Mouse (Mus musculus): ENCODE results near the gene Paqr9. TPM values are rescaled to one million over a fixed set of nuclear protein-coding genes. Genes with fewer than 3 reads are reported as not detected.

Gene Paqr9
- polyA plus RNA-seq, 1 experiment from 2014 or later, result 0.09 TPM

GRCm38 (mm10) chr9:95527676-95528075 lies 31.8 kb upstream of the Paqr9 start:
- H3K4me3 ChIP-seq, result no peak overlapping the region
- no peaks in the 10 kb centered on the region for H3K9me3 ChIP-seq (replicated peaks)
- no peaks in the 10 kb centered on the region for H3K36me3 ChIP-seq
- no peaks in the 10 kb centered on the region for H3K27me3 ChIP-seq (ENCODE audit: low read depth, poor library complexity, severe bottlenecking)
- DNase-seq (ENCODE audit: low spot score), result no peak
- WGBS, result 43% methylated on average over 2 of the region's 2 CpGs
- no peak overlapping the region for H3K27ac ChIP-seq
- H3K4me1 ChIP-seq, result no peaks in the 10 kb centered on the region

- H3K4me3 ChIP-seq, result no peak overlapping the region
- no peak overlapping the region for H3K27ac ChIP-seq
- no peak for DNase-seq (ENCODE audit: low spot score)
- no peaks in the 10 kb centered on the region for H3K36me3 ChIP-seq
- H3K9me3 ChIP-seq (replicated peaks), result no peaks in the 10 kb centered on the region
- 88% methylated on average over 3 of the region's 3 CpGs for WGBS
- no peaks in the 10 kb centered on the region for H3K27me3 ChIP-seq (ENCODE audit: low read depth, poor library complexity, severe bottlenecking)
- H3K4me1 ChIP-seq, result no peaks in the 10 kb centered on the region
Observed at GRCm38 (mm10) chr9:95531144-95531543, 28.3 kb upstream of the Paqr9 start.

DNA sequence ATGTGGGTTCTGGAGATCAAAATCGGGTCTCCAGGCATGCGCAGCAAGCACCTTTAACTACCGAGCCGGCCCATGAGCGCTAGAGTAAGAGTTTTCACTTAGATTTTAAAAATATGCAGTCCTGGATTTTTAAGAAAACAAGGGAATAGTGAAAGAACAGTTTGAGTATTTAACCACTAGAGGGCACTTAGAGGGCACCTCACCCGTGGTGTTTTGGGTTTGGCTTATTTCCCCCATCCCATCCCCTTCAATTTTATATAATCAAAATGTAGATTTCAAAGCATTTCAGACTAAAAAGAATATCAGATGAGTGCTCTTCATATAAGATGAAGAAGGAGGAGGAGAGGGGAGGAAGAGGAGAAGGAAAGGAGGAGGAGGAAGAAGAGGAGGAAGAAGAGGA lies 25.6 kb upstream of the Paqr9 start:
- H3K4me1 ChIP-seq, result no peaks in the 10 kb centered on the region
- no peak for DNase-seq (ENCODE audit: low spot score)
- 47% methylated on average over 6 of the region's 6 CpGs for WGBS
- no peak overlapping the region for H3K27ac ChIP-seq
- H3K9me3 ChIP-seq (replicated peaks), result no peaks in the 10 kb centered on the region
- H3K4me3 ChIP-seq, result no peak overlapping the region
- H3K27me3 ChIP-seq (ENCODE audit: low read depth, poor library complexity, severe bottlenecking), result no peaks in the 10 kb centered on the region
- H3K36me3 ChIP-seq, result no peaks in the 10 kb centered on the region

DNA sequence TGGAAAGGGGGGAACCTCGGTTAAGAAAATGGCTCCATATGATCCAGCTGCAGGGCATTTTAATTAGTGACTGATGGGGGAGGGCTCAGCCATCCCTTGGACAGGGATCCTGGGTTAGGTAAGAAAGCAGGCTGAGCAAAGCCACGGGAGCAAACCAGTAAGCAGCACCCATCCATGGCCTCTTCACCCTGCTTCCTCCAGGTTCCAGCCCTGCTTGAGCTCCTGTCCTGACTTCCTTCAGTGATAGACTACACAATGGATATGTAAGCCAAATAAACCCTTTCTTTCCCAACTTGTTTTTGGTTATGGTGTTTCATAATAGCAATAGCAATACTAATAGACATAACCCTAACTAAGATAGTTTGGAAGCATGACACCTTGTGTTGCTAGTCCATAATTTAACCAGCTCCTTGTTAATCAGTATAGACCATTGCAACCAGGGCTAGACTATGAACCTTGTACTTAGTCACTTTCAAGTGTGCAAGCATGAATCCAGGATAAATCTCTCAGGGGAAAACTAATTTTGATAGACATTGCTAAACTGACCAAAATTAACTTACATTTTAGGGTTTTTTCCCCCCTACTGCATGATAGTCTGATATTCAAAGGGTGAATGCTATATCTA lies 20.2 kb upstream of the Paqr9 start:
- DNase-seq (ENCODE audit: low spot score), result no peak
- 75% methylated on average over 2 of the region's 2 CpGs for WGBS

DNA sequence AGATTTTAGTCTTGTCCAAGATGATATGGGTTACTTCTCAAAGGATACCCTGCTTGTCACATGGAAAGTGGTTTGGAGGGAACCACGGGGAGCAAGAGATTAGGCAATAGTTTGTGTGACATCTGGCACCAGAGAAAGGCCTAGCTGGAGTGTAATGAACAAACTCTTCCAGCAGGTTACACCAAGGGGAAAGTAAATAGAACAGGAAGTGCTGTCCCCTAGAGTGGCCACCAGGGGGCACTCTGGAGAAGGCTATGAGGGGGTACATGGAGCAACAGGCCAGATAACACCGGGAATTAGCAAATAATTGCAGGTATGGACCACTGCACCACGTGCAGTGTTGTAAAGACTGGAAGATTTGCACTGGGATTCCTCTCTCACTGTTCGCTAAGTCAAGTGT lies 19.0 kb upstream of the Paqr9 start:
- no peaks in the 10 kb centered on the region for H3K36me3 ChIP-seq
- H3K4me3 ChIP-seq, result no peak overlapping the region
- peak; percentile 62 for DNase-seq (ENCODE audit: low spot score)
- WGBS, result 58% methylated on average over 4 of the region's 4 CpGs
- H3K27me3 ChIP-seq (ENCODE audit: low read depth, poor library complexity, severe bottlenecking), result no peaks in the 10 kb centered on the region
- H3K9me3 ChIP-seq (replicated peaks), result no peaks in the 10 kb centered on the region
- H3K4me1 ChIP-seq, result peaks cover 6% of the 10 kb centered on the region
- H3K27ac ChIP-seq, result no peak overlapping the region

More for the DNA sequence above, 20.2 kb upstream of the Paqr9 start:
- peaks cover 6% of the 10 kb centered on the region for H3K4me1 ChIP-seq
- no peaks in the 10 kb centered on the region for H3K36me3 ChIP-seq
- no peaks in the 10 kb centered on the region for H3K27me3 ChIP-seq (ENCODE audit: low read depth, poor library complexity, severe bottlenecking)
- no peaks in the 10 kb centered on the region for H3K9me3 ChIP-seq (replicated peaks)
- no peak overlapping the region for H3K27ac ChIP-seq
- no peak overlapping the region for H3K4me3 ChIP-seq

GRCm38 (mm10) chr9:95541208-95541607 lies 18.2 kb upstream of the Paqr9 start:
- H3K4me1 ChIP-seq, result peaks cover 6% of the 10 kb centered on the region
- H3K27me3 ChIP-seq (ENCODE audit: low read depth, poor library complexity, severe bottlenecking), result no peaks in the 10 kb centered on the region
- DNase-seq (ENCODE audit: low spot score), result no peak
- H3K9me3 ChIP-seq (replicated peaks), result no peaks in the 10 kb centered on the region
- no peak overlapping the region for H3K27ac ChIP-seq
- no peaks in the 10 kb centered on the region for H3K36me3 ChIP-seq
- no peak overlapping the region for H3K4me3 ChIP-seq

GRCm38 (mm10) chr9:95541650-95542432 lies 17.6 kb upstream of the Paqr9 start:
- H3K27me3 ChIP-seq (ENCODE audit: low read depth, poor library complexity, severe bottlenecking), result no peaks in the 10 kb centered on the region
- no peak for DNase-seq (ENCODE audit: low spot score)
- H3K27ac ChIP-seq, result no peak overlapping the region
- no peak overlapping the region for H3K4me3 ChIP-seq
- no peaks in the 10 kb centered on the region for H3K9me3 ChIP-seq (replicated peaks)
- peaks cover 6% of the 10 kb centered on the region for H3K4me1 ChIP-seq
- H3K36me3 ChIP-seq, result no peaks in the 10 kb centered on the region
- WGBS, result 85% methylated on average over 15 of the region's 15 CpGs

DNA sequence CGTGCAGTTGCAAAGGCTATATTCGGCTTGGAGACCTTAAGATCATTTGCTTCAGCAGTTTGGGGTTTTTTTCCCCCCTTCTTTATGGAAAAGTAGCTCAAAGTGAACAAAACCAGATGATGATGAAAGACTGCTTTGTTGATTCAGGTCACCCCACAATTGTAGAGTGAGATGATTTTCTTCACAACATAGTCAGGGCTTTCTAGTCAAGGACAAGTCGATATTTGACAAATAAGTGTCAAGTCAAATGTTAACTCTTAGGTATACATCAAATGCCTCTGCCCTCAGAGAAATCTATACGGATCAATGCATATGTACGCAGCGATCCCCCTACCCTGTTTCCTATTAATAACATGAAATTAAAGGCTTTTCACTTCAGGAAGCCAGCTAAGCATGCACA lies 17.0 kb upstream of the Paqr9 start:
- H3K27ac ChIP-seq, result no peak overlapping the region
- H3K4me1 ChIP-seq, result peaks cover 6% of the 10 kb centered on the region
- 89% methylated on average over 6 of the region's 6 CpGs for WGBS
- no peaks in the 10 kb centered on the region for H3K27me3 ChIP-seq (ENCODE audit: low read depth, poor library complexity, severe bottlenecking)
- H3K9me3 ChIP-seq (replicated peaks), result no peaks in the 10 kb centered on the region
- no peak for DNase-seq (ENCODE audit: low spot score)
- no peaks in the 10 kb centered on the region for H3K36me3 ChIP-seq
- no peak overlapping the region for H3K4me3 ChIP-seq

- Histone ChIP-seq H3K4me1 (peaks cover 6% of the 10 kb centered on the region), H3K4me3 (no peak overlapping the region), H3K27ac (no peak overlapping the region), H3K27me3 (ENCODE audit: low read depth, poor library complexity, severe bottlenecking) (no peaks in the 10 kb centered on the region), H3K9me3 (replicated peaks) (no peaks in the 10 kb centered on the region), H3K36me3 (no peaks in the 10 kb centered on the region)
- 91% methylated on average over 4 of the region's 4 CpGs for WGBS
- no peak for DNase-seq (ENCODE audit: low spot score)
Observed at GRCm38 (mm10) chr9:95544598-95544997, 14.9 kb upstream of the Paqr9 start.

GRCm38 (mm10) chr9:95546679-95547078 lies 12.8 kb upstream of the Paqr9 start:
- WGBS, result 75% methylated on average over 7 of the region's 7 CpGs
- DNase-seq (ENCODE audit: low spot score), result no peak
- H3K36me3 ChIP-seq, result no peaks in the 10 kb centered on the region
- no peaks in the 10 kb centered on the region for H3K27me3 ChIP-seq (ENCODE audit: low read depth, poor library complexity, severe bottlenecking)
- H3K4me3 ChIP-seq, result no peak overlapping the region
- H3K9me3 ChIP-seq (replicated peaks), result no peaks in the 10 kb centered on the region
- H3K4me1 ChIP-seq, result peaks cover 11% of the 10 kb centered on the region
- no peak overlapping the region for H3K27ac ChIP-seq

DNA sequence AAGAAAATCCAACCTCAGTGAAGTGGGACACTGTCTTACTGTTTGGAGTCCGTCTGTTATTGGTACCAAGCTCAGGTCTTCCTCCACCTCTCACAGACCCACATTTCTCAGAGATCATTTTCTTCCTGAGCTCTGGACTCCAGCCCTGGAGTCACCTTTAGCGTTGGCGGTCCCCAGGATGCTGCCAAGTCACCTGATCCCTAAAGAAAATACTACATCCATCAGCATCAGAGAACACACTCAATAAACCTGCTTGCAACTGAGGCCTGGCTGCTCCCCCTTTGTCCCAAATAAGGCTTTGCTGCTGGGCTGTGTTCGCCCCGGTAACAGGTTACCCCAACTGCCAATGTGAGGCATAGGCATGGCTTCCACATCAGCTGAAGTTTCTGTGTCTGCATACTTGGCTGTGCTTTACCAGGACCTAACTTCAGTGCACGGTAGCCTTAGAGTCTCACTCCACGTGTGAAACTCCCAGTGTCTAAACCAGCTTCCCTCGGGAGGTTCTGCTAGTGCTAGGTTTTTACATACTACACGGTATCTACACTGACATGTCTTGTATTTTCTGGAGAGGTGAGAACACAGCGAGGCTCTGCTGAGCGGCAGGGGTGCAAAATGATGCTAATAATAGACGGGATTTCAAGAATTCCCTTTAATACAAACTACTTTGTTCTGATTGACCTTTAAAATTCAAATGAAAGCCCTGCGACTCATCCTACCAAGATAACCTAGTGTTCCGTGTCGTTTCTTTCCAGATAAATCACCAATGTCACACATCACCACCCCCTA lies 9.6 kb upstream of the Paqr9 start:
- Histone ChIP-seq H3K9me3 (replicated peaks) (no peaks in the 10 kb centered on the region), H3K4me3 (no peak overlapping the region), H3K36me3 (no peaks in the 10 kb centered on the region), H3K4me1 (peaks cover 10% of the 10 kb centered on the region), H3K27ac (no peak overlapping the region), H3K27me3 (ENCODE audit: low read depth, poor library complexity, severe bottlenecking) (peaks cover 2% of the 10 kb centered on the region; the same call in 1 of the 2 replicates)
- DNase-seq (ENCODE audit: low spot score), result no peak
- WGBS, result 80% methylated on average over 15 of the region's 15 CpGs

- Histone ChIP-seq H3K9me3 (replicated peaks) (no peaks in the 10 kb centered on the region), H3K27me3 (ENCODE audit: low read depth, poor library complexity, severe bottlenecking) (peaks cover 14% of the 10 kb centered on the region), H3K4me1 (peaks cover 10% of the 10 kb centered on the region), H3K36me3 (no peaks in the 10 kb centered on the region), H3K27ac (no peak overlapping the region), H3K4me3 (no peak overlapping the region)
- 63% methylated on average over 9 of the region's 9 CpGs for WGBS
- no peak for DNase-seq (ENCODE audit: low spot score)
Observed at GRCm38 (mm10) chr9:95550856-95551774, 8.3 kb upstream of the Paqr9 start.
